Mouse (Mus musculus) heart, postnatal 0 days (tissue): ENCODE results near the gene Tnp1.

Source experiments
- CTCF ChIP-seq: IDR thresholded peaks from 2 replicates; pipeline ENCODE4 v1.5.1; 2016; ENCODE audit warnings: antibody characterized with exemption, control low read depth, low read depth
- EP300 ChIP-seq: IDR thresholded peaks from 2 replicates; pipeline ENCODE4 v1.6.1; 2016; ENCODE audit warnings: antibody characterized with exemption, low read depth

- no peak for TF ChIP-seq CTCF
- no peak for TF ChIP-seq EP300
Measured at GRCm38 (mm10) chr1:72970461-72970860, 45.2 kb downstream of the Tnp1 start.
